Mouse (Mus musculus) splenic B cell, adult 2 months (primary cell): Measurements from ENCODE around the gene Gm20388.
"Not testable (repeated sequence)": the region's sequence is repeated elsewhere in the genome, so short reads cannot be mapped to it uniquely, and the experiment has no call there.

Experiments used
- DNase-seq: peaks from one replicate; pipeline ENCODE4 v3.0.0-alpha.2; 2011; ENCODE audit warnings: low read depth, low spot score
- H3K27me3 ChIP-seq: 2 replicates; pipeline ENCODE4 v1.6.1; 2012; ENCODE audit warnings: mild to moderate bottlenecking, low read length, moderate library complexity, mixed read lengths; ENCODE audit not compliant: control insufficient read depth, poor library complexity, insufficient read depth, severe bottlenecking
- H3K36me3 ChIP-seq: 2 replicates; pipeline ENCODE4 v1.6.1; 2012; ENCODE audit warnings: mild to moderate bottlenecking, low read length, moderate library complexity, mixed read lengths; ENCODE audit not compliant: control insufficient read depth, poor library complexity, insufficient read depth, severe bottlenecking

Gene Gm20388

DNA sequence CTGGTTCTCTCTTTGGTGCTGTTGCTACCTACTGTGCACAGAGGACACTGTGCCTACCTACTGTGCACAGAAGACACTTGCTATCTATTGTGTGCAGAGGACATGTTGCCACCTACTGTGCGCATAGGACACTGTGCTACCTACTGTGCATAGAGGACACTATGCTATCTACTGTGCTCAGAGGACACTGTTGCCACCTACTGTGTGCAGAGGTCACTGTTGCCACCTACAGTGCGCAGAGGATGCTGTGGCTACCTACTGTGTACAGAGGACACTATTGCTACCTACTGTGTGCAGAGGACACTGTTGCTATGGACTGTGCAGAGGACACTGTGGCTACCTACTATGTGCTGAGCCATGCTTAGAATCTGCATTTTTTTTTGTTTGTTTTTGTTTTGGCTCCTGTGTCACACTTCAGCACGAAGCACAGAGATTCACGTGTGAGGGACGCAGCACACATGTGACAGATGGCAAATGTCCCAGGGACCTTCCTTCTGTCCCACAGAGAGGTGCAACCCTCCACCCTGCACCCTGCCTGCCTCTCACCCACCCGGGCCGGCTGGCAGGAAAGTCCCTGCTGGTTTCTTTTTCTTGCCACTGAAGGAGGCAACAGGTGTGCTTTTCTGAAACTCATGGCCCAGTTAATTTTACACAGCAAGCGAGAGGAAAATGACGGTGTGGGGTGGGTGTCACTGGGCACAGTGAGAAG lies 886.5 kb downstream of the Gm20388 start:
- Histone ChIP-seq H3K27me3 (no peaks in the 10 kb centered on the region), H3K36me3 (no peaks in the 10 kb centered on the region)
- peak; percentile 71 for DNase-seq

DNA sequence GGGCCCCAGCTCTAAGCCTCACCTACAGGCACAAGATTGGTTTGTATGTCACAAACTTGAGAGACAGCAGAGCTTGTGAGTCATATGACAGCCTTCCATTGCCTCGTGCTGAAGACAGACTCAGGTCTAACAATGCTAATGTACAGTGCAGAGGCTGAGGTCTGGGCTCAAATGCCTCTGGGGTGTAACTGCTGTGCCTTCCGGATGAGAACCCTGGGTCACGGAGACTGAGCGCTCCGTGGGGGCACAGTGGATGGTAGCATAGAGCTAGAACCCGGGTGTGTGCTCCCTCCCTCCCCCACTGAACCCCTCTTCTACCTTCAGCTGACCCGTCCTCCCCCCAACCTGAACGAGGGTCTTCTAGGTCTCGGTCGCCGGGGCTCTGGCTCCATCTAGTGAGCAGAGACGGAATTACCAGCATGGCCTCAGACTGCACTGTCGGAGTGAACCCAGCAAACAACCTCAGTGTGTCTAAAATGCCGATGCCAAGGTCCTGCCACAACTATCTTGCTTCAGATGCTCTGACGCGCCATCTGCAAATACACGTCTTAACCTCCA lies 889.7 kb downstream of the Gm20388 start:
- H3K27me3 ChIP-seq, result no peaks in the 10 kb centered on the region
- no peaks in the 10 kb centered on the region for H3K36me3 ChIP-seq
- peak; percentile 74 for DNase-seq

DNA sequence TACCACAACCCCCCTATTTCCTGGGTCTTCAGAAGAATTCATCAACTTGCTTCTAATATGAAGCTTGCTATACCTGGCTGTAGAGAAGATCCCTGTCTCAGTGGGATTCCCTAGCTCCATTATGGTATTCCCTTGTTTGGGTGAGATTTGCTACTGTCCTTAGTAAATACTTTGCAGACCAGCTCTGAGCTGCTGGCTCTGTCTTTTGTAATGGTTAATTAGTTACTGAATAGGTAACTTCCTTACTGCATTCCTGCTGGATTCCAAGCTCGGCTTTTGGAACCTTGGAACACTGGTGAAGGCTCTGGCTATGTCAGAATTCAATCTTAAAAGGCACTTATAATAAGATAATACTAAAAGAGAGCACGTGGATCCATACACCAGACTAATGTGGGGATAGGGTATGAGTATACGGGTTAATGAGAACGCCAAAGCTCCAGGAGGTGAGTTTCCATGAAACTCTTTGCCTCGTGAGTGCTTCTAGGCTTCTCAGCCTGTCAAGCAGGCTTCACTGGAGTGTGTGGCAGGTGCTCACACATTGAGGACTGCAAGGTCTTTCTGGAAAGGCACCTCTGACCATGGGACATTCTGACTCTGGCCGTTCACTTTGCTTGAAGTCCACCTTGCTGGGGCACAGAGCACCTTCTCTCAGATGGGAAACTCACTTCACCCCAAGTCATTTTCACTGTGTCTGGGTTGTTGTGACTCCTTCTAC lies 893.2 kb downstream of the Gm20388 start:
- H3K36me3 ChIP-seq, DNase-seq: not testable (repeated sequence)

DNA sequence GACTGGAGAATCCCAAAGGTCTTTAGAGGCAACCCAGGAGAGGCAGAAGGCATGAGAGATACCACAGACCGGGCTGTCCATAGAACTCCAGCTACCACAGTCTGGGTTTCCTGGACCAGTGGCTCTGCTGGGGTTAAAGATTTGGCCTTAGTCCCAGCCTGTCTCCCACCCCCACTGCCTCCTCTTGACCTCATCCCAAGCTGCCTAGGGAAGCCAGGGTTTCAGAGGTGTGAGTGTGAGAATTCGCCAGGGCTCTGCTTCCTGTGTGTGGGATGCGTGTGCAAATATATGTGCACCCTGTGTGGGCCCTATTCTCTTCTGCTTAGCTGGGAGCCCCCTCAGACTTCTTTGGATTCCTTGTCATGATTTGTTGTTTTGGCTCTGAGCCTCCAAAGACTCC lies 894.1 kb downstream of the Gm20388 start:
- no peaks in the 10 kb centered on the region for H3K36me3 ChIP-seq
- no peak for DNase-seq
- no peaks in the 10 kb centered on the region for H3K27me3 ChIP-seq

More for the DNA sequence above, 893.2 kb downstream of the Gm20388 start:
- H3K27me3 ChIP-seq, result not testable (repeated sequence)

GRCm38 (mm10) chr8:120806780-120807264 lies 896.2 kb downstream of the Gm20388 start:
- H3K27me3 ChIP-seq, result no peaks in the 10 kb centered on the region
- H3K36me3 ChIP-seq, result no peaks in the 10 kb centered on the region
- DNase-seq, result no peak

- Histone ChIP-seq H3K27me3 (no peaks in the 10 kb centered on the region), H3K36me3 (no peaks in the 10 kb centered on the region)
- DNase-seq, result peak; percentile 74
These were observed 897.1 kb downstream of the Gm20388 start for GRCm38 (mm10) chr8:120807719-120808118.

DNA sequence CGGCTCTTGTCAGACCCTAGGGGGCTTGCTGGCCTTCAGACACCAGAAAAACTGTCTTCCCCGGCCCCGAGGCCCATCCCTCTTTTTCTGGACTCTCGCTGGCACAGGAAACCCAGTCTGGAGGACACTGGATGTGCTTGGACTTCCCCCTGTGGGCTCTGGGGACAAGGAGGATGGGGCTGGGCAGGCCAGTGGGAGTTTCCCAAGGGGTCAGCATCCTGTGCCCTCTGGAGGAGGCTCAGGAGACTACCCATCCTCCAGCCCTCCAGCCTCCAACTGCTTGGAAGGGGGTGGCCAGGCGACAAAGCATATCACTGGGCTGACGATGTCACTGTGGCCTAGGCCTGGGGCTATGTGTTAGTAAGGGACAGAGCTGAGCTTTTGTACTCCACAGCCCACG lies 898.4 kb downstream of the Gm20388 start:
- DNase-seq, result no peak
- Histone ChIP-seq H3K36me3 (no peaks in the 10 kb centered on the region), H3K27me3 (no peaks in the 10 kb centered on the region)

GRCm38 (mm10) chr8:120811953-120812352 lies 901.3 kb downstream of the Gm20388 start:
- H3K27me3 ChIP-seq, result no peaks in the 10 kb centered on the region
- DNase-seq, result no peak
- no peaks in the 10 kb centered on the region for H3K36me3 ChIP-seq

- Histone ChIP-seq H3K27me3 (no peaks in the 10 kb centered on the region), H3K36me3 (no peaks in the 10 kb centered on the region)
- DNase-seq, result no peak
These were observed 902.4 kb downstream of the Gm20388 start for GRCm38 (mm10) chr8:120813028-120813427.

DNA sequence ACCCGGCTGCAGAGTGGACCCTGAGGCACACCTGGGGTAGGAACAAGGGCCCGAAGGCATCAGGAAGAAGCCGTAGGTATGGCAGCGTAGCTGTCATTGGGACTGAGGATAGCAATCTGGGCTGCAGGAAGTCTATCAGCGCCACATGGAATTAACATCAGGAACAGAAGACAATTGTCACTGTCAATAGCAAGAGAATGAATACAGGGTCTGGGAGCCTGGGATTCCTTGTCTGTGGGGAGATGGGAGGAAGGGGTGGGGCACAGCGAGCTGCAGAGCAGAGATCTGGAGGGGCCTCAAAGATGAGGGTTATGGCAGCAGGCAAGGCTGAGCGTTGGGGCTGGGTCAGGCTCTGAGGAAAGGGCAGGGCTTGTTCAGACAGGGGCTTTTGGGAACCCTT lies 903.2 kb downstream of the Gm20388 start:
- Histone ChIP-seq H3K27me3 (no peaks in the 10 kb centered on the region), H3K36me3 (no peaks in the 10 kb centered on the region)
- no peak for DNase-seq

DNA sequence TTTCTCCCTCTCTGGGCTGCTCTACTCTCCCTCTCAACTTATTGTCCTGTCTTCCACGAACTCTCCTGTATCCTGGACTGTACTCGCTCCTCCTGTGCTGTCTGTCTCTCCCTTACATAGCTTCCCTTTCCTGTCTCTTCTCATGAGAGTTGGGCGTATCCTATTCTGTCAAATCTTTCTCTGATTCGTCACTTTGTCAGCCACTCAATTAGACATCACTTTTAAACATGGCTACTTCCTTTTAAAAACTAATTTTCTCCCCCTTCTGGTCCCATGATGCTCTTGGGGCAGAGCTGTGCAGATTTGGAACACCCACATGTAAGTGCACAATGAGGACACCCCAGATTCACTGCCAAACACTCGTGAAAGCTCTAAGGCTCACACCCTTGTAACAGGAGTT lies 905.7 kb downstream of the Gm20388 start:
- Histone ChIP-seq H3K36me3 (no peaks in the 10 kb centered on the region), H3K27me3 (no peaks in the 10 kb centered on the region)
- DNase-seq, result no peak

DNA sequence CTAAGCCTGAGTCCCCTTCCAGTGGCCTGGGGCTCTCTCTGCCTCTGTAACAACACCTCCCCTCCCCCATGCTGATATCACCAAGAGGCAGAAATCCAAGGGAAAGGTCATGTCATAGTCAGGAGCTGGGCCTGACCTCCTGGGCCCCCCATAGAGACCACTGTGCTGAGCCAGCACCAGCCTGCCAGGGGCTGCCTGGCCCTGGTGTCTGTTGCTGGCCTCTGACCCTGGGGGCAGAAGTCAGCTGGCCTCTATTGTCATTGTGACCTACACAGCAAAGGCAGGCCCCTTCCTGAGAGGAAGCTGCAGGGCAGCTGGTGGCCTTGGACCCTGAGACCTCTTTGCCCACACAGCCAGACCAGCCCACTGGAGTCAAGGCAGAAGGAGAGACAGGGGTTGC lies 909.3 kb downstream of the Gm20388 start:
- no peak for DNase-seq
- no peaks in the 10 kb centered on the region for H3K27me3 ChIP-seq
- no peaks in the 10 kb centered on the region for H3K36me3 ChIP-seq

DNA sequence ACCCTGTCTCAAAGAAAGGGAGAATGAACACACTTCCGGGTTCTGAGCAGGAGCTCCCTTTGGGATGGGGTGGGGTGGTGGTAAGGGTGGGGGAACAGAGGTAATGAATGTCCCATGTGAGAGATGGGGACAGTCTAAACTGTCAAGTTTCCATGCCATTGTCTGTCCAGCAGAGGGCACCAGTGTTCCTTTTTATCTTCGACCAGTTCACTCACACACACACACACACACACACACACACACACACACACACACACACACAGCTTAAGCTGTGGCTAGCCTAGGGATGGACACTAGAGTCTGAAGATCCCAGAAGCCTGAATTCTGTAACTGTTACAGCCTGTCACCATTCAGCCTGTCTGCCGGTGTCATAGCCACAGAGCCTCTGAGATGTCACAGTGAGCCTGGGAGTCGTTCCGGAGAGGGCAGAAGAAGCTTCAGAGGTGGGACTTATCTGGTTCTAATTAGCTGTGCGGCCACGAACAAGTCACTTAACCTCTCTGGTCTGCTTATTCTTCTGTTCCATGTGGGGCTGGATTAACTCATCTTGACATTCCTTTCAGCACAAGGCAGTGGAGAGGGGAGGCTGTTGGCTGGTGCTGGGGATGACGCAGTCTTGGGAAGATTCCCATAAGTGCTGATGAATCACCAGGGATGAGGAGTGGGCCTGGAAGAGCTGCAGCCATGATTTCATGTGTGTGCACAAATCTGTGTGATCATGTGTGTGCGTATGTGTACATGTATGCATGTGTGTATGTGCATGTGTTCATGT lies 910.9 kb downstream of the Gm20388 start:
- Histone ChIP-seq H3K27me3 (no peaks in the 10 kb centered on the region), H3K36me3 (no peaks in the 10 kb centered on the region)
- DNase-seq, result peak; percentile 80

GRCm38 (mm10) chr8:120823331-120823730 lies 912.7 kb downstream of the Gm20388 start:
- Histone ChIP-seq H3K36me3 (no peaks in the 10 kb centered on the region), H3K27me3 (no peaks in the 10 kb centered on the region)
- no peak for DNase-seq

- Histone ChIP-seq H3K27me3 (no peaks in the 10 kb centered on the region), H3K36me3 (no peaks in the 10 kb centered on the region)
- no peak for DNase-seq
These were observed 913.2 kb downstream of the Gm20388 start for GRCm38 (mm10) chr8:120823887-120824286.
